Mouse (Mus musculus) layer of hippocampus, postnatal 10 days (tissue): ENCODE measurements at regions not wholly inside any gene's neighbourhood (a gene's known extent, or its start where the extent isn't known, plus 50 kb on each side); places are given as distances from the start of the nearest gene placed in this dataset.

Experiments used
- DNase-seq, 2 experiments: peaks; one replicate each; pipeline ENCODE4 v3.0.0; 2021; ENCODE audit warnings: low spot score in 2 of 2

- no peak for DNase-seq
Observed at GRCm38 (mm10) chr7:40398266-40398665, 499.9 kb upstream of the Vstm2b start.

GRCm38 (mm10) chr7:40419332-40419731, 478.8 kb upstream of the Vstm2b start:
- DNase-seq, result no peak

GRCm38 (mm10) chr7:40422125-40422524, 476.0 kb upstream of the Vstm2b start:
- no peak for DNase-seq

GRCm38 (mm10) chr7:40429416-40429815, 468.7 kb upstream of the Vstm2b start:
- no peak for DNase-seq

GRCm38 (mm10) chr7:40433906-40434305, 464.2 kb upstream of the Vstm2b start:
- DNase-seq, result no peak

- DNase-seq, result no peak
Observed at GRCm38 (mm10) chr7:40441128-40441527, 457.0 kb upstream of the Vstm2b start.

- no peak for DNase-seq
Observed at GRCm38 (mm10) chr7:40441786-40442185, 456.3 kb upstream of the Vstm2b start.

- no peak for DNase-seq
Observed at GRCm38 (mm10) chr7:40466382-40466781, 431.7 kb upstream of the Vstm2b start.

- DNase-seq, result no peak
Observed at GRCm38 (mm10) chr7:40487256-40487655, 410.9 kb upstream of the Vstm2b start.

- DNase-seq, result no peak
Observed at GRCm38 (mm10) chr7:40522703-40523267, 375.3 kb upstream of the Vstm2b start.

GRCm38 (mm10) chr7:40536601-40537000, 361.5 kb upstream of the Vstm2b start:
- peak; percentile 13 to 30 for DNase-seq

GRCm38 (mm10) chr7:40537621-40538020, 360.5 kb upstream of the Vstm2b start:
- no peak for DNase-seq

GRCm38 (mm10) chr7:40539789-40540188, 358.3 kb upstream of the Vstm2b start:
- peak; percentile 14 to 37 for DNase-seq

- no peak for DNase-seq
Observed at GRCm38 (mm10) chr7:40541283-40541682, 356.8 kb upstream of the Vstm2b start.

- no peak for DNase-seq
Observed at GRCm38 (mm10) chr7:40563447-40564118, 334.5 kb upstream of the Vstm2b start.

GRCm38 (mm10) chr7:40575971-40576370, 322.2 kb upstream of the Vstm2b start:
- no peak for DNase-seq

- no peak for DNase-seq
Observed at GRCm38 (mm10) chr7:40577365-40577764, 320.8 kb upstream of the Vstm2b start.

- no peak for DNase-seq
Observed at GRCm38 (mm10) chr7:40620761-40621160, 277.4 kb upstream of the Vstm2b start.

GRCm38 (mm10) chr7:40622811-40623210, 275.3 kb upstream of the Vstm2b start:
- DNase-seq, result peak; percentile 25 to 54

GRCm38 (mm10) chr7:40623286-40623685, 274.8 kb upstream of the Vstm2b start:
- DNase-seq, result no peak

GRCm38 (mm10) chr7:40636369-40636768, 261.8 kb upstream of the Vstm2b start:
- no peak for DNase-seq

- peak; percentile 17 to 34 for DNase-seq
Observed at GRCm38 (mm10) chr7:40654982-40655381, 243.1 kb upstream of the Vstm2b start.

GRCm38 (mm10) chr7:40655391-40655790, 242.7 kb upstream of the Vstm2b start:
- DNase-seq, result no peak
